Mouse (Mus musculus) ES-Bruce4 (cell line): Measurements from ENCODE around the gene Selplg.

ENCODE experiments used
- CTCF ChIP-seq: IDR thresholded peaks from one replicate; pipeline ENCODE4 v1.8.1; 2011; ENCODE audit warnings: low read depth, low read length
- EP300 ChIP-seq: IDR thresholded peaks from 2 replicates; pipeline ENCODE4 v1.6.1; 2011; ENCODE audit warnings: low read depth, low read length; ENCODE audit not compliant: insufficient read depth
- POLR2A ChIP-seq: IDR thresholded peaks from one replicate; pipeline ENCODE4 v1.8.1; 2011; ENCODE audit warnings: low read length; ENCODE audit not compliant: insufficient read depth

GRCm38 (mm10) chr5:113826619-113827018 lies 5.8 kb downstream of the Selplg start:
- TF ChIP-seq POLR2A = no peak
- TF ChIP-seq CTCF = no peak
- TF ChIP-seq EP300 = no peak
